Mouse (Mus musculus): ENCODE measurements at regions not wholly inside any gene's neighbourhood (a gene's known extent, or its start where the extent isn't known, plus 50 kb on each side); places are given as distances from the start of the nearest gene placed in this dataset.
"Not testable (repeated sequence)": the region's sequence is repeated elsewhere in the genome, so short reads cannot be mapped to it uniquely, and the experiment has no call there.

DNA sequence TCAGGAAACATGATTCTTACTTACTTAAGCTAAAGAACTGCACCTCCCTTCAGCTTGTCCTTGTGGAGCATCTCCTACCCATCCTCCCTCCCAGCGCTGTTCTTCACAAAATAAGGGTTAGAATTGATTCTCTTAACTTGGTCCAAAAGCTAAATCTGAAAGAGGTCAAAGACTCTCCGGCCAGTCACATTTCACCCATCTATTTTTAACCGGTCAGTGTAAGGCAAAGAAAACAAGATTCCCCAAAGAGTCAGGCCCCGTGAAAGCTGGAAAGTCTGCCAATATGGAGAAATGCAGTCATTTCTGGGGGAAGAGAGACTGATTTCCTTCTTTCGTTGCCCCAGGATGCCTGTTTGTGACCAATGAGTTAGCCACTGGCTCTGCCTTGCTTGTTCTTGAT lies 114.0 kb downstream of the Zfp36l1 start:
- no peak for ATAC-seq (replicated peaks; ENCODE audit: insufficient number of reproducible peaks, low FRiP score, low TSS enrichment, poor library complexity, severe bottlenecking)

DNA sequence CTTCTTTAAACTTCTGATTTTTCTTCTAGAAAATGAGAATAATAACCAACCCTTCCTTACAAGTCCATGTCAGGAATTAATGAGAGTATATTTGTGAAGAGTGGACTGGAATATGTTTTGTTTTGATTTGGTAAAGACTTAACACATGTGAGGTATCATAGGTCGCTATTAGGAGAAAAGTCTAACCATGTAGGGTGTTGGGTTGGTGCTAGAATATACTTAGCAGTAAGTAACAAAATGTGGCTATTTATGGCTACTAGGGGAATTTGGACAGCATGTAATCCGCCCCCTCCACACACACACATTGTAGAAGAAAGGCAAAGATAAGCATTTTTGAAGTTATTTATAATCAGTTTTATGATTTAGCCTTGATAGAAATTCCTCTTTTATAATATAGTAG lies 114.5 kb downstream of the Zfp36l1 start:
- ATAC-seq (replicated peaks; ENCODE audit: insufficient number of reproducible peaks, low FRiP score, low TSS enrichment, poor library complexity, severe bottlenecking): no peak

DNA sequence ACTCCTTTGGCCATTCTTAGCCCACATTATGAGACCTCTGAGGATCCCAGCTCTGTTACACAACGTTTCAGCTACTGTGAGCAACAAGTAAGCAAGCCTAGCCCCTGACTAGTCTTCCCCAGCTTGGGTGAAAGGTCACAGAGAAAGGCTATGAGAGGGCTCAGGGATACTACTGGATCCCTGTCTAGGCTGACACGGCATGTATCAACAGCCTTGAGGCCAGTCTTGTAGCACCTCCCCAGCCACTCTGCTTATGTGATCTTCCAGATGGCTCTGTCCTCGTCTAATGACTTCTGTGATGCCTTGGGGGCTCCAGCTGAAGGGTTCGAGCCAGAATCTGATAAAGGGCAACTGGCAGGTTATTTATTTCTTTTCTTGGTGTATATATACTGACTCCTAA lies 115.6 kb downstream of the Zfp36l1 start:
- no peak for ATAC-seq (replicated peaks; ENCODE audit: insufficient number of reproducible peaks, low FRiP score, low TSS enrichment, poor library complexity, severe bottlenecking)

GRCm38 (mm10) chr12:79995521-79996094 lies 117.2 kb downstream of the Zfp36l1 start:
- no peak for ATAC-seq (replicated peaks; ENCODE audit: insufficient number of reproducible peaks, low FRiP score, low TSS enrichment, poor library complexity, severe bottlenecking)

DNA sequence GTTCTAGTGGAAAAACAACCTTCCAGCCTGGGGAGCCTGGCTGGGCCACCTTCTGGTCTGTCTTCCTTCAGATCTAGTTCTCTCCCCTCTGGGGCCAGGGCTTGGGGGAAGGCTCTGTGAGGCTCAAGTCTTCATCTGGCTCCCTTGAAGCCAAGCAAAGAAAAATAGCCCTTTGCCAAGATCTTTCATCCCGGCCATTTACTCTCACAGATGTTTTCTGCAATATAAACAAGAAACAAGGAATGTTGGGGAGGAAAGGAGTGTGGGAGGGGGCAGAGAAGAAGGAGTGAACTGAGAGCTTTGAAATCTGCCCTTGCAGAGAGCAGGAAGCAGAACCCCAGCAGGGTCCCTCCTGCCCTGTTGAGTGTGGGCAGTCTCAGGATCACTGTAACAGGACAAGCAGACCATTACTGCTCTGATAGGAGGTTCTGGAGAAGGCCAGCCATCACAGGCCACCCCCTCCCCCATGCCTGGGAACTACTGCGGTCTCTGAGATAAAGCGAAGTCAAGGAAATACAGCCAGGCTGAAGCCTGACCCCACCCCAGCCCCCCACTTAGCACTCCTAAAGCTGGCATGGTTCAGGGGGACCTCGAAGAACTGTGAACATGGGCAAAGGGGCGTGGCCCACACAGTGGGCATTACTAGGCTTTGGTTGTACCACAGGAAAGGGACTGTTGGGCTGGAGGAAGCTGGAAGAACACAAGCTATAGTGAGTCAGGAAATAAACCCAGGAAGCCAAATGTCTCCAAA lies 118.8 kb downstream of the Zfp36l1 start:
- no peak for ATAC-seq (replicated peaks; ENCODE audit: insufficient number of reproducible peaks, low FRiP score, low TSS enrichment, poor library complexity, severe bottlenecking)

- ATAC-seq (replicated peaks; ENCODE audit: insufficient number of reproducible peaks, low FRiP score, low TSS enrichment, poor library complexity, severe bottlenecking): no peak
Measured at GRCm38 (mm10) chr12:79991279-79991678, 121.5 kb downstream of the Zfp36l1 start.

DNA sequence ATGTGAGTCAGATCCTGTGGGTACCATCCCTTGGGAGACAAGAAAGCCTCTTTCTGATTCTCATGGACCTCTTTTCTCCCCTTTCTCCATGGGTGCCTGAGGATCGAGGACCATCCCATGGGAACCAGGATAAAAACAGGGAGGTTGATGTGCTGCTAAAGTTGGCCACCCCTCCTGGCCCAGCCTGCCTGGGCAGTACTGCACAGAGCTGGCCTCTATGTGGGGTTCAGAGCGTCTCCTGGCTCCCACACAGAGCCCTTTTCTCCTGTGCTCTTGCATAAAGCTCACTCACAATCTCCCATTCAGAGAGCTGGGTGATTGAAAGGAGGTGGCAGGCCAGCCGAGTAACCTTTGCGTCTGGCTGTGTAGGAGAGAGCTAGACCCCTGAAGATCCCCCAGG lies 122.1 kb downstream of the Zfp36l1 start:
- ATAC-seq (replicated peaks; ENCODE audit: insufficient number of reproducible peaks, low FRiP score, low TSS enrichment, poor library complexity, severe bottlenecking): no peak

DNA sequence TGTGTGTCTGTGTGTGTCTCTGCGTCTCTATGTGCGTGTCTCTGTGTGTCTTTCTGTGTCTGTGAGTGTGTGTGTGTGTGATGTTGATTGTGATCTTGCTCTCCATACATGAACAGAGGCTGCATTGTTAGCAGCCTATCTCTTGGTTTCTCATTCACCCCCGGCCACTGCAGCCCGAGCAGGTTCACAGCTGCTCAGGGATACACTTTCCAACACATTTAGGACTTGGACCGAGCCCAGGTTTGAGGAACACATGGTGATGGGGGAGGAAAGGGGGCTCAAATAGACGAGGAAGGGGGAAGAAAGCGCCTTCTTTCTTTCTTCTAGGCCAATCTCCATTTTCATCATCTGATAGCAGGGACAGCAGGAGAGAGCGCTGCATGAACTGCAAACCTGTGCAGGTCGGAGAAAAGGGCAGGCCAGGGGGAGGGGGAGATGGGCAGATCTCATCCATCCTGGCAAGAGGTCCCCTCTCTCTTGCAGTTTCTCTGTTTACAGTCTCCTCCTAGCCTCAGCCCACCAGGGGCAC lies 123.2 kb downstream of the Zfp36l1 start:
- no peak for ATAC-seq (replicated peaks; ENCODE audit: insufficient number of reproducible peaks, low FRiP score, low TSS enrichment, poor library complexity, severe bottlenecking)

- ATAC-seq (replicated peaks; ENCODE audit: insufficient number of reproducible peaks, low FRiP score, low TSS enrichment, poor library complexity, severe bottlenecking): no peak
Measured at GRCm38 (mm10) chr12:79988401-79989358, 124.1 kb downstream of the Zfp36l1 start.

DNA sequence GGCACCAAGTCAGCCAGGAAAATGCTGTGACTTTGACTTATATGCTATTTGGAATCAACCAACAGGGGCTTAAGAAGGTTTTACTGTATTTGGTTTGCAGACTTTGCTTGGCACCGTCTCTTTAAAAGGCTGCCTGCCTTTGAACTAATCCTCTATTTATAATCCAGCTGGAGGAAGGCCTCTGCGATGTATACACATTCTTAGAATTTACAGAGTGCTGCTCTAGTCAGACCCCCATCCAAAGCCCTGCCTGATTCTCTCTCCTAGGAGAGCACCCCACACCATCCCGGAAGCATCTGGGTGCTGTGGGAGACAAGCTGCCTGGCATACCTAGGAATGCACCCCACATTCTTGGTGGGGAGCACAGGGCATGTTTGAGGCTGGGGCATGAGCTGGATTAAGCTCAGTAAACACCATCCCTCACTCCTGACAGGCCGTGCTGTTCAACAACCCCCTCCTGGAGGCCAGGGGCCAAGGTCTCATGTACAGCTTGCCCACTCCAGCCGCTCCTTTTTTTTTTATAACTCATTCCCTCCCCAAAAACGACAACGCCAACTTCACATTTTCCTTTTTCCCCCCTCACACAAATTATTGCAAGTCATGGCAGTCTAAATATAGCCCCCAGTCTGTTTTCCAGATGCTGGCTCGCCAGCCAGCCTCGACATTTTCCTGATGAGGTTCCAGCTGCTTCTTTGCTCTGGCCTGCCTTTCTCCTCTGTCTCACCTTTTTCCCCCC lies 126.4 kb downstream of the Zfp36l1 start:
- ATAC-seq (replicated peaks; ENCODE audit: insufficient number of reproducible peaks, low FRiP score, low TSS enrichment, poor library complexity, severe bottlenecking): no peak

DNA sequence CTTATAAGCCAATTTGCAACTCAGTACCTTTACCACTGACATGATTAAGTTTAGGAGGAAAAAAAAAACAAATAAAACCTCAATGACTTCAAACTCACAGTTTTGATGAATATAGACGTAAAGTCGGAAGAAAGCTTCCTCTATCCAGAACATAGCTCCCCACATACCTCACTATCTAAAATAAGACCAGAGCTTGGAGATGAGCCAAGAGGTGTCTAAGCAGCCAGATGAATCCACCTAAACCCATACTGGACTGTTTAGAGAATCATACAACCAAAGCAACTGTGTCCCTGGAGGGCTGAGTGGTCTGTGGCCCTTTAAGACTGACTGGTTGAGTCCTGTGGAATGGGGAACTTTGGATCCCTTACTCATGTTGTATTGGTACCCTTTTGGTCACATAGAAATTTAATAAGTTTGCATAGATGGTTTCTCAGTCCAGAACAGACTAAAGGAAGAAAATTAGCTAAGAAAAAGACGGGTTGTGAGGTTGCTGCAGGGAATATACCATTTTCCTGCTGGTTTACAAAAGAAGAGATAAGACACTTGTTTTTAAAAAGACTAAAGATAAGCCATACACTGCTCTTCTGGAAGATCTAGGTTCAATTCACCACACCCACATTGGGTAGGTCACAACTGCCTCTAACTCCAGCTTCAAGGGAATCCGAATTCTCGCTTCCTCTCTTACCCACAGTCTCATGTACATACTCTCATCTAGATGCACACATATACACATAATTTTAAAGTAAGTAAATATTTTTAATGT lies 127.6 kb downstream of the Zfp36l1 start:
- no peak for ATAC-seq (replicated peaks; ENCODE audit: insufficient number of reproducible peaks, low FRiP score, low TSS enrichment, poor library complexity, severe bottlenecking)

- ATAC-seq (replicated peaks; ENCODE audit: insufficient number of reproducible peaks, low FRiP score, low TSS enrichment, poor library complexity, severe bottlenecking): no peak
Measured at GRCm38 (mm10) chr12:79984025-79984790, 128.6 kb downstream of the Zfp36l1 start.

DNA sequence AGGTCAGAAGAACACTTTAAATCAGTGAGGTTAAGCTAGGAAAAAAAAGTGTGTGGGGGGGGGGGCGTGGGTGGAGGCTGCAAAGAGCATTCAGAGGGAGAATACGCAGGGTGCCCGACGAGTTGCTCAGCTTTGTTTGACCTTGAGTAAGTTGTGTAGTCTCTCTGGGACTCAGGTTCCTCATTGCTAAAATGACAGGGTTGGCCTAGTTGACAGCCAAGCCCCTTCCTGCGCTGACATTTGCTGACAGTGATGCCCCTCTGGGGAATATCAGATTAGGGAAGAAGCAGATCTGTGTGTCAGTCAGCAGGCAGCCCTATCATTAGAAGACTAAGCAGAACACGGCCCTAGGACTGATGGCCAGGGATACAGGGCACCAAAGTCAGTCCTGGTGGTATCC lies 129.6 kb downstream of the Zfp36l1 start:
- ATAC-seq (replicated peaks; ENCODE audit: insufficient number of reproducible peaks, low FRiP score, low TSS enrichment, poor library complexity, severe bottlenecking): 0 out of 2 replicates have a peak, but pooled peaks have one; percentile 53

GRCm38 (mm10) chr12:79982497-79982896 lies 130.3 kb downstream of the Zfp36l1 start:
- not testable (repeated sequence) for ATAC-seq (replicated peaks; ENCODE audit: insufficient number of reproducible peaks, low FRiP score, low TSS enrichment, poor library complexity, severe bottlenecking)

DNA sequence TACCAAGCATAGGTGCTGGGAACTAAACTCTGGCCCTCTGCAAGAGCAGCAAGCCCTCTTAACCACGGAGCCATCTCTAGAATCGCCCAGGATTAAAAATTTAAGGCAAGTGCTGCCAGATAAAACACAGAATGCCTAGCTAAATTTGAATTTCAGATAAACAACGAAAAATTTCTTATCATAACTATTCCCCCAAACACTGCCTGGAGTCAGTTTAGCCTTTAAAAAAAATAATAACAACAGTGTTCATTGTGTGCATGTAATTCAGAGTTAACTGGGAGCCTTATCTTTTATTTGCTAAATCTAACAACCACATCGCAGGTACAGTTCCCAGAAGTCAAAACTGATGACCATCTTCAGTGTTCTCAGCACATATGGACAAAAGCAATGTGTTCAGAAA lies 132.1 kb downstream of the Zfp36l1 start:
- ATAC-seq (replicated peaks; ENCODE audit: insufficient number of reproducible peaks, low FRiP score, low TSS enrichment, poor library complexity, severe bottlenecking): no peak

GRCm38 (mm10) chr12:79977136-79977535 lies 135.7 kb downstream of the Zfp36l1 start:
- ATAC-seq (replicated peaks; ENCODE audit: insufficient number of reproducible peaks, low FRiP score, low TSS enrichment, poor library complexity, severe bottlenecking): no peak

GRCm38 (mm10) chr12:79975466-79976239 lies 137.2 kb downstream of the Zfp36l1 start:
- ATAC-seq (replicated peaks; ENCODE audit: insufficient number of reproducible peaks, low FRiP score, low TSS enrichment, poor library complexity, severe bottlenecking): no peak

Measured in monocyte, adult 5-6 weeks (primary cell).